Mouse (Mus musculus): ENCODE data around the gene Hand1.

The Hand1 gene

DNA sequence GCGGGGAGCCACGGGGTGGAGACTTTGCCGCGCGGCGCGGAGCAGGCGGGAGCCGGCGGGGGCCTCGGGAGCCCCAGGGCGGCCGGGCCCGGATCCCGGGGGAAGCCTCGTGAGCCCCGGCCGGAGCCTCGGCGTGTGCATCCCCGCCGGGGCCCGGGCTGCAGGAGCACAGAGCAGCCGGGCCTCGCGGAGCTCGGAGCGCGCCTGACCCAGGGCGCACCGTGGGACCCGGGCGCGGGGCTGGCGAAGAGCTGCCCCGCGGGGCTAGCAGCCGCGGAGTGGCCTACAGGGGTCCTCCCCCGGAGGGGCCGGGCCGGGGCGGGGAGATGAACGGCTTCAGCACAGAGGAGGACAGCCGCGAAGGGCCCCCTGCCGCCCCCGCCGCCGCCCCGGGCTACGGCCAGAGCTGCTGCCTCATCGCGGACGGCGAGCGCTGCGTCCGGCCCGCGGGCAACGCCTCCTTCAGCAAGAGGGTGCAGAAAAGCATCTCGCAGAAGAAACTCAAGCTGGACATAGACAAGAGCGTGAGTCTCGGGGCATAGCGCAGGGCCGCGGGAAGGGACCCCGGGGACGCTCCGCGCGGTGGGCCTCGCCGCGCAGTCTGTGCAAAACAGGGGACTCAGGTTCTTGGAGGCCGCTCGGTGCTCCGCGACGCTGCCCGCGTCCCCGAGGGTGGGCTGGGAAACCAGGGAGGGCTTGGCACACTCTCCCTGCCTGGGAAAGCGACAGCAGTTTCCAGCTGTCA lies 30.7 kb downstream of the Hand1 start:
- peak; percentile 28 for DNase-seq (ENCODE audit: low spot score)

DNA sequence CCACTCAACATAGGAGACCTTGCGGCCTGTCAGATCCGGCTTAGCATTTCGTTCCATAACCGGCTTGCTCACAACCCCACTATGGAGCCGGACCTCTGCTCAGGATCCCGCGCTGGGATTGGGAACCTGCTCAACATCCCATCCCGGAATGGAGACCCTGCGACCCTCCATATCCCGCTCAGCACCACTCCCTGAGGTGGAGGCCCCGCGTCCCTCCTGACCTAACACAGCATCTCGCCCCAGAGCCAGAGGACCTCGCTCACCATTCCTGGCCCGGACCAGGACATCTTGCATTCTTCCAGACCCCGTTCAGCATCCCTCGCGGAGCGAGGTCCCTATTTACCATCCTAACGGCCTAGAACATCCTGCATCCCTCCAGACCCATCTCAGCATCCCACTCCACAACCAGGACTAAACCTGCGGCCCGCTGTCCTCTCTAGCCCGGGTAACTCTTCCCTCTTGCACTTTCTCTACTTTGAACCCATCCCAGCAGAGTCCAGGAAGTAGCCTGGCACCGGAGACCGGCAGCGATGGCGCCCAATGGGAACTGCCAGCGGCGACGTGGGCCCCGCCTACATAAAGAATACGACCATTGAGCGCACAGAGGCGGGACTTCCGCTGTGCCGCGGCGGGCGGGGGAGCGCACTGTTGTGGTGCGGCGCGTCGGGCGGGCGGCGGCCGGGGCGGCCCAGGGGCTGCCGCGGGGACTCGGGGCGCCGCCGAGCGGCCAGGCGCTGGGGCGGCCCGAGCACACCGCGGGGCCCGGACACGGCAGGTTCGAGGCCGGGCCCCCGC lies 31.4 kb downstream of the Hand1 start, which contains the start of gene Sap30l:
TSS of gene Sap30l (plus strand) at position 667 of the 795 bp plus-strand sequence.
- DNase-seq (ENCODE audit: low spot score), result peak; percentile 98

DNA sequence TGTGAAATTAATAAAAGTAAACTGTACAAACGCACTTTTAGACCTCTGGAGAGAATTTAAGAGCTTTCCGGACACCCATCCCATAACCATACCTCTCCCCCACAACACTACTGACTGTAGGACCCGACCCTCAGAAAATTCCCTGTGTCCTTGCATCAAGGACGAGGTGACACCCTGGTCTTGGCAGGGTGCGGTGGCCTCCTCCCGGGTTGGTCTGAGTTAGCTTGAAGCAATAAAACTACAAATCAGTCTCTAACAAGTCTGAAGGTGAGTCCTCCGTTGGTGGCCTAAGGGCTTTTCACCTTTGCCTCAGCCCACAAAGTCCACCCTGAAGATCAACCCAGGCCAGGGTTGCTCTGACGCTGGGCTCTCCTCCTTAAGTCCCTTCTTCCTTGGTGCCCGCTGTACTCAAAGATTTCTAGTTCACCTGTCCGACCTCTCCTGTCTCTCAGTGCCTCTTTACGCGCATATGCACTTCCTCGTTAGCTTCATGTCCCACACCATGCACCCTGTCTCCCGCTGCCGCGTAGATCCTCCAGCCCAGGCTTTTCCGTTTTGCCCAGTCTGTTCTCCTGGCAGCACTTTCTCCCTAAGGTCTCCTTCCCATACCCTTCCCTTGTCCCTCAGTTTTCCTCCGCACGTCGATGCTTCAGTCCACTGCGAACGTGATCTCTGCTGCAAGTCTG lies 32.2 kb downstream of the Hand1 start:
- peak; percentile 2 for DNase-seq (ENCODE audit: low spot score)

DNA sequence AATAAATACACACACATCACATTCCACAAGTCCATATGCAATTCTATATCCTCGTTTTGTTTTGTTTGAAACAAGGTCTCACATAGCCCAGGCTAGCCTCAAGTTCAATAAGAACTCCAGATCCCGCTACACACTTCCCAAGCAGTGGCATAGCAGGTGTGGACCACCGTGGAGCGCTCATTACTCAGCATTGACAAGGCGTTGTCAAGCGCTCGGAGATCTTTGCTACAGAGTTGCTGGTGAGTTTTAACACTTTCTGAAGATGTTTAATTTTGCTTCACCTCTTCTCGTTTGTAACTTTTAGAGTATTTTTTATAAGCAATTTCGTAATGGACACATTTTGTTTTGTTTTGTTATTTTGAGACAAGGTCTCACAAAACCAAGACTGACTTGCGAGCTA lies 33.2 kb downstream of the Hand1 start:
- no peak for DNase-seq (ENCODE audit: low spot score)

DNA sequence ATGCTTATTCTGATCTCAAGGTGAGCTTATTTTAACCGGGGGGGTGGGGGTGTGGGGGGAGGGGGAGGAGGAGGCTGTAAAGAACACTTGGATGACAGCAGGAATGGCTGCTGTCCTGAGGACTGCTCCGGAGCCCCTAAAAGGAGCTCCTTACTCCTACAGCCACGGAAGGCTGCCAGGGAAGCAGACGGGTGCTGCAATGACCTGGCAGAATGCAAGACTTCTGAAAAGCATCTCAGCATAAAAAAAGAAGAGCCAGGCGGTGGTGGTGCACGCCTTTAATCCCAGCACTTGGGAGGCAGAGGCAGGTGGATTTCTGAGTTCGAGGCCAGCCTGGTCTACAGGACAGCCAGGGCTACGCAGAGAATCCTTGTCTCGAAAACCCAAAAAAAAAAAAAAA lies 34.8 kb downstream of the Hand1 start:
- no peak for DNase-seq (ENCODE audit: low spot score)

DNA sequence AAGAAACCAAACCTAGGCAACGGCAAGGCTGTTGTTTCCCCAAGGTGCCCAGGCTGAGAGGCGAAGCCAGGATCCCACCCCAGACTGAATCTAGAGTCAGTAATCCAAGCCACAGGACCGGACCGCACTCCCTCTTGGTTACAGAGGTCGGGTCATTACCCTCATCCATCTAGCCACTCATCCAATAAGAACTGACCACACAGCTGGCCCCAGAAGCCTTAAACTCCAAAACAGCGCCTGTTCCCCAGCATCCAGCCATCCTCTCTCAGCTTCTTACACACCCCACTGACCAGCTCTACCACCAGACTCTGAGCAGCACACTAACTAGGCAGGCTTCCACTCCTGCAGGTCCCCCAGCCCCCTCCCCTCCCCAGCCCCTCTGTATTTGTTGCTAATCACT lies 37.5 kb downstream of the Hand1 start:
- DNase-seq (ENCODE audit: low spot score), result no peak

DNA sequence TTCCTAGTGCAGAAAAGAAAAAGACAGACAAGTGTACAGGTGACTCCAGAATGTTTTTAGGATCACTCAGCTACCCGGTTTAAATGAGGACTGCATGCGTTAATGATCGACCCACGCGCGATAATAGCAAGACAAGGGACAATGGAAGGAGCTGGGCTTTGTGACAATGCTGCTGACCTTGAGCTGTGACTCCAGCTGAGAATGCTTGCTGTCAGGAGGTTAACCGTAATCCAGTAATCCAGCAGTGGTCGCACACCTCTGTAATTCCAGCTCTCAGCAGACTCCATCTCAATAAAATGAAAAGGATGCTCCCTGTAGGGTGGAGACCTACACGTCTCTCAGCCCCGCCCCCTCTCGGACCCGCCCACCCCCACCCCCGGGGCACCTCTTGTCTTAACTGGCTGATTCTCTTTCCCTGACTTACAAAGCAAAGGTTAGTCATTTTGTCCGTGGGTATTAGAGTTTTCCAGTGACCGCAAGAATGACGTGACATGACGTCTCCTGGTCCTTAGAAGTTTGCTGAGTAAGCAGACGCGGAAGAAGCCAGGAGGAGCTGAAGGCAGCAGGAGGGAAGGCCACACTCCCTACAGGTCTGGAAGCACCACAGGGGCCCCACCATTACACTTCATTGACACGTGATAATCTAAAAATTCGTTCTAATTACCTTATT lies 41.6 kb downstream of the Hand1 start:
- no peak for DNase-seq (ENCODE audit: low spot score)

DNA sequence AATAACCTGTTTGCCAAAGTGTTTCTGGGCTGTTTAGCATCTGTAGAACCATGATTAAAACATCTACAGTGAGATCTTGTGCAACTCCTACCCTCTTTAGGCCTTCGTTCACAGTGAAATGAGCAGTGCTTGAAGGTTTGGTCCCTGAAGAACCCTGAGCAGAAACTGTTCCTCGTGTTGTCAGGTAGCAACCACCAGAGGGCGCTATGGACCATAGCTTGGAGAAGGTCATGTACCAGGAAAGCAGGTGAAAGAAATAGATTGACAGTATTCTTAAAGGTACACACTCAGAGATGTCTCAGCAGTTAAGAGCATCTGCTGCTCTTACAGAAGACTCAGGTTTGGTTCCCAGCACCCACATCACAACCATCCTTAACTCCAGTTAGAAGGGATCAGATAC lies 44.7 kb downstream of the Hand1 start:
- peak; percentile 51 for DNase-seq (ENCODE audit: low spot score)

DNA sequence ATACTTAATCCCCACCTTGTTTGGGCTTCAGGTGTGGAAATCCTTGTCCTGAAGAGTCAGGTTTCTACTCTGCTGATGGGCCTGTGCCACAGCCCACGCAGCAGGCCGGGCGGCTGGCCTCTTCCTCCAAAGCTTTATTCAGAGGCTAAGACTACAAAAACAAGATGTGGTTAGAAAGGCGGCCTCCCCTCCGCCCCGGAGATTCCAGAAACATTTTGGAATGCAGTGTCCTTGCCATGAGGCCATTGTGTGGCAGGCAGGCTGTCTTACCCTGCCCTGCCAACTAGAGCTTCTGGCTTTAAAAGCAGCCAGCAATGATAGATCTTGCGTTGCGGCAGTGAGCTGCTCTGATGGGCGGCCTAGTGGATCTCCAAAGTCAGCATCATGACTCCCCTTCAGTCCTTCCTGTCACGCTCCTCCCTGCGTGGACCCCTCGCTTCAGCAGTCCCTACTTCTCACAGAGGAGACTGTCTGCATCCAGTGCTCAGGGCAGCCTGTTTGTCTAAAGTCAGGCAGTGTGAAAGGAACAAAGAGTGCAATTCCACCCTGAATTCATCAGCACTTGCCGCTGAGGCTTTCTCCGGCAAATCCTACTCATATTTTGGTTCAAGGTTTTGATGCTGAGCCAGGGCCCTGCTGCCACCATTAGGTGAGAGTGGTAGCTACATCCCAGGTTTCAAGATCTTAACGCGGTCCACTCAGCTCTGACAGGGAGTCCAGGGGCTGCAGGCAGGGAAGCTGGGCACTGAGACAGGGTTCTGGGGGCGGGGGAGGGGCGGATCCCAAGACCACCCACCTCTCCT lies 45.8 kb downstream of the Hand1 start:
- no peak for DNase-seq (ENCODE audit: low spot score)

DNA sequence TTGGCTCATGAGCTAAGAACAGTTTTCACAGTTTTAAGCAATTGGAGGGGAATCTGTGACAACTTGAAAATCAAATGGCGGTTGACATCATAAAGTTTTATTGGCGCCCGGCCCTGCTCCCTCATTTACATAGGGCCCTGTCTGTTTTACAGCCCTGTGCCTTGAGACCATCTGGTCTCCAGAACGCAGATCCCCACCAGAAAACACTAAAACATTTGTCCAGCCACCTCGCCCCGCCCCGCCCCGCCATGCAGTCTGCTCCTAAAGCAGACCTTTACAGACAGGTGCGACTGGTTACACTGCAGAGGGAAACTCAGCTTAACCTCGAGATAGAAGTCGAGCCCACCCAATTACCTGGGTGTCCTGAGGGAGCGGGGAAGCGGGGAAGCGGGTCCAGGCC lies 52.8 kb downstream of the Hand1 start:
- no peak for DNase-seq (ENCODE audit: low spot score)

Measured in lung, postnatal 25 days (tissue).